Mouse (Mus musculus): ENCODE data around the gene Hdac7.

GRCm38 (mm10) chr15:97872161-97872560, 27.9 kb upstream of the Hdac7 start:
- no peak for TF ChIP-seq POLR2A (IDR thresholded peaks at IDR 0.05; ENCODE audit: control insufficient read depth, extremely low read depth, insufficient read depth, low read length, poor library complexity)
- no peak for TF ChIP-seq CTCF (IDR thresholded peaks at IDR 0.05; ENCODE audit: borderline replicate concordance, control insufficient read depth, extremely low read depth, insufficient read depth, low read length, poor library complexity)
